Mouse (Mus musculus) kidney, embryonic 15.5 days (tissue): Measurements from ENCODE around the gene Gm21885. TPM values are rescaled to one million over a fixed set of nuclear protein-coding genes. Genes with fewer than 3 reads are reported as not detected.

ENCODE experiments used
- polyA plus RNA-seq: library from polyadenylated mRNA; unstranded; fragments of >200 nt; fragmentation: Nextera tagmentation; extraction: Ambion mirVana; gene quantifications from 2 replicates; pipeline ENCODE4 v1.2.1, GENCODE M21; 2015

Gene Gm21885
- polyA plus RNA-seq, 1 experiment from 2014 or later: not detected

Other genes with a start within 250 kb of the Gm21885 start
- 36.6 and 40.8 TPM in 2 replicates for gene Tob1, start 70.4 kb upstream of the Gm21885 start, polyA plus RNA-seq
- gene Wfikkn2, start 35.9 kb upstream of the Gm21885 start, polyA plus RNA-seq: 2.4 and 3.4 TPM in 2 replicates
- 127 and 131 TPM in 2 replicates for gene Luc7l3, start 40.1 kb downstream of the Gm21885 start, polyA plus RNA-seq
- gene Ankrd40, start 46.1 kb downstream of the Gm21885 start, polyA plus RNA-seq: 14.8 and 15.4 TPM in 2 replicates
- 3.4 and 6.0 TPM in 2 replicates for gene Abcc3, start 111.1 kb downstream of the Gm21885 start, polyA plus RNA-seq
- gene Cacna1g, start 192.3 kb downstream of the Gm21885 start, polyA plus RNA-seq: 8.5 and 9.9 TPM in 2 replicates
- 0.05 and 0.19 TPM in 2 replicates for gene Spata20, start 204.3 kb downstream of the Gm21885 start, polyA plus RNA-seq
- gene Epn3, start 218.1 kb downstream of the Gm21885 start, polyA plus RNA-seq: 16.5 and 18.4 TPM in 2 replicates
- 3.6 and 4.4 TPM in 2 replicates for gene Mycbpap, start 239.9 kb downstream of the Gm21885 start, polyA plus RNA-seq